Comparison of ENCODE assay signal across 8 mouse cellular contexts in the genomic region with DNA sequence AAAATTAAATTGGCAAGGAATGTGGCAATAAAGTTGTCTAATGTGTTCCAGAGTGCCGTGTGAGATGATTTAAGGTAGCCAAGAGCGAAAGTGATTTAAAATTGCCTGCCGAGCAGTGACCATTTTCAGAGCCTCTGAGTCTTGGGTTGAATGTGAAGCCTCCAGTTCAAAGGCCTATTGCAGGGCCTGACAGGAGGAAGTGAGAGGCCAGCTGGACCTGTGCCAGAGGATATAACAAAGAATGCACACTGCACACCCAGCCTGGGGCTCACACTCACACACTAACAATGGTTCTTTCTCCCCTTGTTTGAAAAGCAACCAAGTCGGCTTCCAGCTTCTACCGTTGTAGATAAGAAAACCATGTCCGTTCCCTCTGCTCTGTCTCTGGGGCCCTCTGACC.
DNase-seq lines count a peak whose midpoint lies in the region; ATAC-seq and TF ChIP-seq lines count a peak whose summit lies in the region.

No protein-coding gene starts in this region.

- H3K4me2 ChIP-seq in hindbrain, embryonic 12.5 days (replicated peaks) = no peak overlapping the region

- H3K9me3 ChIP-seq in hindbrain, embryonic 12.5 days (replicated peaks) = 0 out of 2 replicates have a peak, but pooled peaks cover 5% of the 10 kb centered on the region

- H3K27ac ChIP-seq in gastrocnemius, adult 2 months = no peak overlapping the region
- peak overlapping the region; percentile 30; the same call in 1 of the 2 replicates for H3K27ac ChIP-seq in hindbrain, embryonic 12.5 days

- H3K36me3 ChIP-seq in hindbrain, embryonic 12.5 days = no peaks in the 10 kb centered on the region

- H3K9ac ChIP-seq in hindbrain, embryonic 12.5 days = no peak overlapping the region

- no peak overlapping the region for H3K4me3 ChIP-seq in gastrocnemius, adult 2 months
- H3K4me3 ChIP-seq in hindbrain, embryonic 12.5 days = no peak overlapping the region

- no peak for TF ChIP-seq CTCF in gastrocnemius, adult 2 months (IDR thresholded peaks at IDR 0.05)

- peak; percentile 67; the same call in 1 of the 2 replicates for ATAC-seq in hindbrain, embryonic 12.5 days (ENCODE audit: low FRiP score)
- ATAC-seq in erythroblast, adult 5-6 weeks (replicated peaks; ENCODE audit: low FRiP score, poor library complexity, severe bottlenecking) = no peak

- no peaks in the 10 kb centered on the region for H3K27me3 ChIP-seq in hindbrain, embryonic 12.5 days

- H3K4me1 ChIP-seq in hindbrain, embryonic 12.5 days = 0 out of 2 replicates have a peak, but pooled peaks cover 4% of the 10 kb centered on the region

- WGBS in hindbrain, embryonic 12.5 days = 48% methylated on average over 6 of the region's 6 CpGs

- intact Hi-C loops in gastrocnemius, postnatal 14 days (cut with DNase I; ENCODE audit: low total_unique reads) = no loop called here
- intact Hi-C loops in gastrocnemius, adult 2 months (cut with DNase I) = no loop called here

- peak; percentile 15 for DNase-seq in gastrocnemius, postnatal 14 days
- no peak for DNase-seq in gastrocnemius, adult 2 months
- peak; percentile 12 for DNase-seq in right cerebral cortex, adult 18-20 months
- DNase-seq in right cerebral cortex, postnatal 25 days = no peak
- DNase-seq in lung, postnatal 4 days = peak; percentile 49 to 62
- no peak for DNase-seq in thymus, postnatal 10 days (ENCODE audit: low spot score in 2 of 2)

Comparison
In these comparisons a context has a peak if more than half of its experiments do, and no peak if none do; other contexts are left out.
1. DNase-seq: peak in gastrocnemius, postnatal 14 days (single experiment), right cerebral cortex, adult 18-20 months (single experiment) and lung, postnatal 4 days (2 of 2); none in gastrocnemius, adult 2 months (single experiment), right cerebral cortex, postnatal 25 days (single experiment) and thymus, postnatal 10 days (0 of 2).